Mouse (Mus musculus): ENCODE data around the gene Olfr1411.

DNA sequence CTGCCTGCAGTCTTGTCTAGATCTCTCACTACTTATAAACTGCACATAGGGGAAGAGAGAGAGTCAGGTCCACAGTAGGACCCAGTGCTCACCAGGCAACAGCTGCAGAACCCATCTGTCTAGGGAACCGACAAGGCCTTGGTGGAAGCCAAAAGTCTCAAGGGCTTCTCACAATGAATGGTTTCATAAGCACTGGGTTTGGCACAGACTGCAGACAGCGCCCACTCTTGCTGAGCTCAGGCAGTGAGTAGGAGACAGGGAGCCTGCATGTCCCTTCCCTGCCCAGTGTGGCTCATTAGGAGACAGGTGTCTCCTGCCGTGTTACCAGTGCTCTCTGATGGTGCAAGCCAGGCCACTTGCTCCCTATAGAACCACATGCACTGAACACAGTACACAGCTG is 44.0 kb downstream of the Olfr1411 start:
- TF ChIP-seq CTCF (IDR thresholded peaks at IDR 0.05) = no peak
- TF ChIP-seq POLR2A (IDR thresholded peaks at IDR 0.05; ENCODE audit: insufficient read depth, low read depth, low read length) = no peak

All from heart, adult 2 months (tissue).